Mouse (Mus musculus): ENCODE data around the gene Vmn1r178.
"Not testable (repeated sequence)": the region's sequence is repeated elsewhere in the genome, so short reads cannot be mapped to it uniquely, and the experiment has no call there.

Gene Vmn1r178

DNA sequence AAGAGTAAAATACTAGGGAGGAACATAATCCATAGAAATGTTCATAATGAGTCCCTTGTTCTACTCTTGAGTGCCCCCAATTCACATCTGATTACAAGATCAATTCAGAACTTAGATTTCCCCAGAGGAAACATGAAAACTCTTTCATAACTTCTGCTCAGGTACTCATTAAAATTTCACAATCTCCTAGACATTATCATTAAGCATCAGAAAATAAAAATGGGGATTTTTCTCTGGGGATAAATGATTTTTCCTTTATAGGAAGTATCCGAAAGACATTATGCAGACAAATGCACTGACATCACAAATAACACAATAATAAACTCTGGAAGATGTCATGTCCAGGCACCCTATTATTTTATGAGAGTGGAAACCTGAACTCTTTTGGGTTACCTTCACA lies at the start of gene Vmn1r178:
Vmn1r178 (plus strand) TSS at position 301 of the 400 bp plus-strand sequence.
- DNase-seq (ENCODE audit: low read depth, low spot score): no peak

DNA sequence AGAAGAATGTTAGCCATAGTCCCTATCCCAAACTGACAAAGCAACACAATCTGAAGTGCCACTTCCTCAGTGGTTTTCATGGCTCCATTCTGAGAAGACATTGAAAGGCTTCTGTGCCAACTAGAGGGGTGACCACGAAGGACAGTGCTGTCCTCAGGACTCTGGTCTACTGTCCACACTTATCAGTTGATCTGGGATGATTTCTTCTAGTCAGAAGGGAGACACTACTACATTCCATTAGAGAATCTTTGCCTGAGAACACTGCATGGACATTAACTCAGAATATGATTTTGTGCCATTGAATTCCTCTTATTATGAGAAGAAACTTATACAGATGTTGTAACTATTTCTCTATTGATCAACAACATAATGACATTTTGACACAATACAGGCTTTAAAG lies 25.5 kb upstream of the Vmn1r178 start, which contains the start of gene Vmn1r177:
Vmn1r177 (minus strand) TSS at position 101 of the 400 bp plus-strand sequence.
- not testable (repeated sequence) for DNase-seq (ENCODE audit: low read depth, low spot score)

DNA sequence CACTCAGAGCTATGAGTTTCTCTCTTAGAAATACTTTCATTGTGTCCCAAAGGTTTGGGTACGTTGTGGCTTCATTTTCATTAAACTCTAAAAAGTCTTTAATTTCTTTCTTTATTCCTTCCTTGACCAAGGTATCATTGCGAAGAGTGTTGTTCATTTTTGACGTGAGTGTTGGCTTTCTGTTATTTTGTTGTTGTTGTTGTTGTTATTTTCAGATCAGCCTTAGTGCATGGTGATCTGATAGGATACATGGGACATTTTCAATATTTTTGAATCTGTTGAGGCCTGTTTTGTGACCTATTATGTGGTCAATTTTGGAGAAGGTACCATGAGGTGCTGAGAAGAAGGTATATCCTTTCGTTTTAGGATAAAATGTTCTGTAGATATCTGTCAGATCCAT lies 14.9 kb upstream of the Vmn1r178 start:
- not testable (repeated sequence) for DNase-seq (ENCODE audit: low read depth, low spot score)

DNA sequence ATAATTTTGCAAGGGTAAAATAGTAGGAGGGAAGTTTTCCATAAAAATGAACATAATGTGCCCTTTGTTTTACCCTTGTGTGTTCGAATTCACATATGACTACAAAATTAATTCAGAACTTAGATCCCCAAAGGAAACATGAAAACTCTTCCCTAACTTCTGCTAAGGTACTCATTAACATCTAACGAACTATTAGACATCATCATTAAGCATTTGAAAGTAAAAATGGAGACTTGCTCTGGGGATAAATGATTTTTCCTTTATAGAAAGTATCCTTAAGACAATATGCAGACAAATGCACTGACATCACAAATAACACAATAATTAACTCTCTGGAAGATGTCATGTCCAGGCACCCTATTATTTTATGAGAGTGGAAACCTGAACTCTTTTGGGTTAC lies 34.9 kb downstream of the Vmn1r178 start, which contains the start of gene Vmn1r179:
Vmn1r179 (plus strand) TSS at position 301 of the 400 bp plus-strand sequence.
- DNase-seq (ENCODE audit: low read depth, low spot score): no peak
